Mouse (Mus musculus) kidney, adult 2 months (tissue): ENCODE measurements around the gene Maml3. TPM values are rescaled to one million over a fixed set of nuclear protein-coding genes. Genes with fewer than 3 reads are reported as not detected.

Experiments used
- DNase-seq: peaks from one replicate; pipeline ENCODE4 v3.0.0; 2021
- H3K27ac ChIP-seq: fragments of 200-500 bp; 2 replicates; pipeline ENCODE4 v1.5.1; 2012; ENCODE audit warnings: low read depth, low read length, control low read depth, inconsistent platforms; ENCODE audit not compliant: insufficient read depth
- H3K27me3 ChIP-seq: fragments of 200-500 bp; replicated peaks from 2 replicates; pipeline ENCODE4 v1.6.1; 2012; ENCODE audit warnings: mild to moderate bottlenecking, moderate library complexity, low read length, inconsistent platforms; ENCODE audit not compliant: control insufficient read depth, insufficient read depth
- H3K36me3 ChIP-seq: fragments of 200-500 bp; 2 replicates; pipeline ENCODE4 v1.6.1; 2012; ENCODE audit warnings: mild to moderate bottlenecking, moderate library complexity, low read length, inconsistent platforms; ENCODE audit not compliant: control insufficient read depth, insufficient read depth
- H3K4me1 ChIP-seq: fragments of 200-500 bp; 2 replicates; pipeline ENCODE4 v1.6.1; 2011; ENCODE audit warnings: low read length; ENCODE audit not compliant: control insufficient read depth, insufficient read depth
- H3K4me3 ChIP-seq: fragments of 200-500 bp; 2 replicates; pipeline ENCODE4 v1.5.1; 2011; ENCODE audit warnings: mild to moderate bottlenecking, low read depth, low read length, control low read depth; ENCODE audit not compliant: insufficient read depth
- CTCF ChIP-seq: fragments of 200-500 bp; conservative IDR thresholded peaks from 2 replicates; pipeline ENCODE4 v1.5.1; 2011; ENCODE audit warnings: low read depth, mild to moderate bottlenecking, control low read depth, low read length, moderate library complexity, mixed read lengths; ENCODE audit not compliant: insufficient read depth, insufficient read length
- POLR2A ChIP-seq: fragments of 200-500 bp; IDR thresholded peaks from one replicate; pipeline ENCODE4 v1.6.1; 2011; ENCODE audit warnings: low read depth, low read length, control low read depth
- WGBS: fragments of 180-500 bp; shearing (Covaris S2); methylation state at CpG from one replicate; pipeline ENCODE4 v1.1.7; 2018; 5-methylcytosine and 5-hydroxymethylcytosine counted together
- polyA plus RNA-seq: library from polyadenylated mRNA; depleted of rRNA; stranded (reverse); fragments of >200 nt; gene quantifications from 2 replicates; pipeline ENCODE4 v1.2.3, GENCODE M21; 2012

Gene Maml3
- polyA plus RNA-seq, 1 experiment = 3.6 TPM

GRCm38 (mm10) chr3:51694576-51694975 is 410.3 kb downstream of the Maml3 start:
- DNase-seq = no peak
- Histone ChIP-seq H3K36me3 (no peaks in the 10 kb centered on the region), H3K27me3 (no peaks in the 10 kb centered on the region), H3K4me3 (no peak overlapping the region), H3K27ac (no peak overlapping the region), H3K4me1 (no peaks in the 10 kb centered on the region)
- TF ChIP-seq POLR2A (no peak), CTCF (no peak)
- WGBS = 88% methylated on average over 14 of the region's 14 CpGs

DNA sequence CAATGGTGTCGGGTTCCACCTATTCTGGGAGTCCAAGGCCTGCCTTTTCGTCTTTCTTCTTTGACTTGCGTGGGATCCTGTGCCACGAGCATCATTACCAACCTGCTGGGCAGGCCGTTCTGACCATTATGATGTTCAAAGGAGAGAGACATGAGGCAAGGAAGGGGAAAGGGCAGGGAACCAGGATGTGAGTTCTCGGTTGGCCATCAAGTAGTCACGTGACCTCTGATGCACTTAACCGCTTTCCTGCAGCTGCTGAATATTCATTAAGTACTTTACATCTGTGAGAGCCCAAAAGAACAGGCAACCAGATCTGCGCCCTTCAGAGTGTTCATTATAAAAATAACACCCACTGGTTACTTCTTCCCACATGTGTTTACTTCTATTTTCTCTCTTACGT is 411.7 kb downstream of the Maml3 start:
- Histone ChIP-seq H3K4me1 (no peaks in the 10 kb centered on the region), H3K4me3 (no peak overlapping the region), H3K27ac (no peak overlapping the region), H3K36me3 (no peaks in the 10 kb centered on the region), H3K27me3 (no peaks in the 10 kb centered on the region)
- no peak for DNase-seq
- 85% methylated on average over 10 of the region's 10 CpGs for WGBS
- no peak for TF ChIP-seq CTCF
- no peak for TF ChIP-seq POLR2A

- H3K4me1 ChIP-seq = no peaks in the 10 kb centered on the region
- WGBS = 86% methylated on average over 8 of the region's 8 CpGs
- TF ChIP-seq CTCF (no peak), POLR2A (no peak)
- no peak overlapping the region for H3K27ac ChIP-seq
- H3K4me3 ChIP-seq = no peak overlapping the region
- DNase-seq = no peak
- H3K27me3 ChIP-seq = no peaks in the 10 kb centered on the region
- no peaks in the 10 kb centered on the region for H3K36me3 ChIP-seq
These were observed 416.2 kb downstream of the Maml3 start for GRCm38 (mm10) chr3:51688725-51689124.

DNA sequence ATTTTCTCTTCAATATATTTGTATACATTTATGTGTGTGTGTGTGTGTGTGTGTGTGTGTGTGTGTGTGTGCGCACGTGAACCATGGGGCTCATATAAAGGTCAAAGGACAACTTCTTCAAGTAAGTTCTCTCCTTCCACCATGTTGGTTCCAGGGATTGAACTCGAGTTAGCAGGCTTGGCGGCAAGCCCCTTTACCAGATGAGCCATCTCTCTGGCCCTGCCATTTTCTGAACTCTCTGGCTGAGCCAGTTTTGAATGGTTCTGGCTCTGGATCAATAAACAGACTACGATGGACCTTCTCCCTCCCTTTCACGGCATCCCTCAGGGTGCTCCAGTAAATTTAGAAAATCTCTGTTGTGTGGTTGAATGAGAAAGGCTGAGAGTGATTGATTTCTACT is 418.1 kb downstream of the Maml3 start:
- Histone ChIP-seq H3K36me3 (no peaks in the 10 kb centered on the region), H3K4me3 (no peak overlapping the region), H3K27me3 (no peaks in the 10 kb centered on the region), H3K4me1 (no peaks in the 10 kb centered on the region), H3K27ac (no peak overlapping the region)
- no peak for DNase-seq
- WGBS = 87% methylated on average over 6 of the region's 6 CpGs
- TF ChIP-seq CTCF (no peak), POLR2A (no peak)

- no peak for TF ChIP-seq CTCF
- no peak for TF ChIP-seq POLR2A
- no peaks in the 10 kb centered on the region for H3K27me3 ChIP-seq
- 89% methylated on average over 6 of the region's 6 CpGs for WGBS
- no peaks in the 10 kb centered on the region for H3K4me1 ChIP-seq
- H3K36me3 ChIP-seq = no peaks in the 10 kb centered on the region
- DNase-seq = no peak
- H3K27ac ChIP-seq = no peak overlapping the region
- H3K4me3 ChIP-seq = no peak overlapping the region
These were observed 418.6 kb downstream of the Maml3 start for GRCm38 (mm10) chr3:51686316-51686715.

DNA sequence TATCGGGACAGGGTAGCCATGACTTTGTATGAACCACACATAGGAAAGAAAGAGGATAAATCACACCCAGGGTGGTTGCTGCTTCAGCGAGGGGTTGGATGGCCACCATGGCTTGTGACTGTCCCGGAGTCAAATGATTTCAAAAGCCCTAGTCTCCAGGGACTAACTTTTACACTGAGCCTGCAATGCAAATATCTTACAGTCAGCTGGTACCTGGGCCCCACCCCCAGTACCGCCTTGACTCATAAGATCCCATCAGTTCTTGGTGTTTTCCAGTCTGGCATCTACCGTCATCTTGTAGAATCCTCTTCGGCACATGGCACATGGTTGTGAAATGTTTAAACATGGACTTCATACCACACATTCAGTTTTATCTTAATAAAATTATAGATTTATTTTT is 419.3 kb downstream of the Maml3 start:
- 94% methylated on average over 6 of the region's 6 CpGs for WGBS
- no peak overlapping the region for H3K27ac ChIP-seq

DNA sequence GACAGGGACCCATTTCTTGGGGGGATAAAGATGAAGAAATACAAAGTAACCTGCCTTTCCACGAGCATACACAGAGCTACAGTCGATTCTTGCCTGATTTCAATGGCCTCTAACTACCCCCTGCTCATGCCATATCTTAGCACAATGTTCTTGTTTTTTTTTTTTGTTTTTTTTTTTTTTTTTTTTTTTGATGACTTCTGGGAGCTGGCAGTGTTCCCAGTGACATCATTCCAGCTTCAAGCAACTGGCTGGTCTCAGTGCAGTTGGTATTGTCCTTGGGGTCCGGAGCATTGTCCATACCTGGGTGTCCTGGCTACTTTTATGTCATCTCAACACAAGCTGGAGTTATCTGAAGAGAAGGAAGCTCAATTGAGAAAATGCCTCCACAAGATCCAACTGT is 429.9 kb downstream of the Maml3 start:
- TF ChIP-seq POLR2A (no peak), CTCF (no peak)
- 83% methylated on average over 3 of the region's 3 CpGs for WGBS

More for the DNA sequence above, 419.3 kb downstream of the Maml3 start:
- no peaks in the 10 kb centered on the region for H3K4me1 ChIP-seq
- DNase-seq = no peak
- TF ChIP-seq POLR2A (no peak), CTCF (no peak)
- no peaks in the 10 kb centered on the region for H3K36me3 ChIP-seq
- H3K27me3 ChIP-seq = no peaks in the 10 kb centered on the region
- no peak overlapping the region for H3K4me3 ChIP-seq

More for the DNA sequence above, 429.9 kb downstream of the Maml3 start:
- Histone ChIP-seq H3K4me1 (no peaks in the 10 kb centered on the region), H3K4me3 (no peak overlapping the region), H3K27ac (no peak overlapping the region), H3K36me3 (no peaks in the 10 kb centered on the region), H3K27me3 (no peaks in the 10 kb centered on the region)
- no peak for DNase-seq
